Mouse (Mus musculus) kidney, adult 2 months (tissue): ENCODE results near the gene Camta2.

Experiments
- CTCF ChIP-seq: fragments of 200-500 bp; conservative IDR thresholded peaks from 2 replicates; pipeline ENCODE4 v1.5.1; 2011; ENCODE audit warnings: low read depth, mild to moderate bottlenecking, control low read depth, low read length, moderate library complexity, mixed read lengths; ENCODE audit not compliant: insufficient read depth, insufficient read length
- POLR2A ChIP-seq: fragments of 200-500 bp; IDR thresholded peaks from one replicate; pipeline ENCODE4 v1.6.1; 2011; ENCODE audit warnings: low read depth, low read length, control low read depth

- no peak for TF ChIP-seq POLR2A
- TF ChIP-seq CTCF: no peak
These were observed 21.2 kb downstream of the Camta2 start for GRCm38 (mm10) chr11:70666687-70667086.
